Mouse (Mus musculus) limb, embryonic 14.5 days (tissue): ENCODE measurements around the gene Dhrs3. TPM values are rescaled to one million over a fixed set of nuclear protein-coding genes. Genes with fewer than 3 reads are reported as not detected.
A peak's percentile ranks its signal among the peaks of the same experiment; 100 is the strongest.

ENCODE experiments used
- ATAC-seq: fragments of 200-750 bp; cut with Nextera tagmentation; 2 replicates; pipeline ENCODE4 v1.8.0; 2017; ENCODE audit warnings: low read depth, moderate number of reproducible peaks, moderate TSS enrichment; ENCODE audit not compliant: low FRiP score
- DNase-seq: peaks from one replicate; pipeline ENCODE4 v3.0.0-alpha.2; 2015; ENCODE audit warnings: low spot score
- H3K27ac ChIP-seq: fragments of 300-500 bp; sonication (generic); replicated peaks from 2 replicates; pipeline ENCODE4 v1.5.1; 2014; ENCODE audit warnings: low read depth, mild to moderate bottlenecking, low read length, moderate library complexity, mixed read lengths
- H3K27me3 ChIP-seq: fragments of 300-500 bp; sonication (generic); 2 replicates; pipeline ENCODE4 v1.6.1; 2014; ENCODE audit warnings: low read length, mixed read lengths; ENCODE audit not compliant: control insufficient read depth, insufficient read depth
- H3K36me3 ChIP-seq: fragments of 300-500 bp; sonication (generic); 2 replicates; pipeline ENCODE4 v1.6.1; 2014; ENCODE audit warnings: mild to moderate bottlenecking, low read length, moderate library complexity, mixed read lengths; ENCODE audit not compliant: control insufficient read depth, insufficient read depth
- H3K4me1 ChIP-seq: fragments of 300-500 bp; sonication (generic); 2 replicates; pipeline ENCODE4 v1.6.1; 2014; ENCODE audit warnings: antibody characterized with exemption, low read length, mixed read lengths; ENCODE audit not compliant: control insufficient read depth, insufficient read depth
- H3K4me2 ChIP-seq: fragments of 300-500 bp; sonication (generic); replicated peaks from 2 replicates; pipeline ENCODE4 v1.6.1; 2014; ENCODE audit warnings: low read depth, mild to moderate bottlenecking, low read length, moderate library complexity; ENCODE audit not compliant: severe bottlenecking
- H3K4me3 ChIP-seq: fragments of 300-500 bp; sonication (generic); replicated peaks from 2 replicates; pipeline ENCODE4 v1.5.1; 2014; ENCODE audit warnings: low read length
- H3K9ac ChIP-seq: fragments of 300-500 bp; sonication (generic); 2 replicates; pipeline ENCODE4 v1.6.1; 2014; ENCODE audit warnings: mild to moderate bottlenecking, low read depth, low read length, moderate library complexity; ENCODE audit not compliant: severe bottlenecking
- H3K9me3 ChIP-seq: fragments of 300-500 bp; sonication (generic); 2 replicates; pipeline ENCODE4 v1.6.1; 2016; ENCODE audit warnings: low read length; ENCODE audit not compliant: control insufficient read depth
- POLR2A ChIP-seq: fragments of 200-500 bp; IDR thresholded peaks from 2 replicates; pipeline ENCODE4 v1.8.0; 2012; ENCODE audit warnings: inconsistent platforms, mild to moderate bottlenecking, moderate library complexity, borderline replicate concordance; ENCODE audit not compliant: insufficient read depth, insufficient read length; ENCODE audit errors: extremely low read depth
- WGBS: fragments of 180-500 bp; shearing (Covaris S2); extraction: QIAGEN DNeasy Blood & Tissue Kit; methylation state at CpG from one replicate; pipeline ENCODE4 v1.1.7; 2014; 5-methylcytosine and 5-hydroxymethylcytosine counted together
- polyA plus RNA-seq, 2 experiments: library from polyadenylated mRNA; depleted of rRNA in 1 of 2; stranded (reverse) in 1 of 2; unstranded in 1 of 2; fragments of >200 nt; fragmentation: Nextera tagmentation in 1 of 2; extraction: Ambion mirVana in 1 of 2; gene quantifications; 2 replicates each; pipeline versions ENCODE4 v1.2.1 to v1.2.3; 2012 to 2014

The Dhrs3 gene
- polyA plus RNA-seq, 2 experiments, result 69.7 to 121 TPM

DNA sequence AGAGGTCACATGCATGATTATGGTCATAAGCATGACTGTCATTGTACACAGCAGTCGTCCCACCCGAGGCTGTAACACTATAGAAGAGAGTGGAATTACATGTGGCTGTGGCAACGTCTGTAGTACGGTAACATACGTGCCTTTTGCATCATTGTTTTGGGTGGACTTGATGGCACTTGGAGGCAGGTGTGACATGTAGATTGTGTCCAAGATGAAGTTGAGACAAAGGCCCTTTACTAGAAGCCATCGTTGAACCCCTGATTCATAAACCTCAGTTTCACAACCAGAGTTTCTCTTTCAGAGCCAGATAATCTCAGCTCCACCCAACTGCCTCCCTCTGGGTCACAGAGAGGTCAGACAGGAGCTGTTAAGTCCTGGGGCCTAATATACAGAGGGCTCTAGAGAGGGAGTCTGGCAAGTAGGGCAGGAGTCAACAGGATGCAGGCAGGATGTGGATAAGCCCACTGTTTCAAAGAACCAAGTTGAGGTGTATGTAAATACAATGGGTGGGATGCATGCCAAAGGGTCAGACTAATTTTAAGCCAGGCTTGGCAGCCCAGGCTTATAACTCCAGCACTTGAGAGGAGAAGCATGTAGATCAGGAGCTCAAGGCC is 5.5 kb downstream of the Dhrs3 start:
- Histone ChIP-seq H3K4me2 (no peak overlapping the region), H3K27me3 (no peaks in the 10 kb centered on the region), H3K36me3 (peaks cover 28% of the 10 kb centered on the region), H3K27ac (no peak overlapping the region), H3K9me3 (no peaks in the 10 kb centered on the region), H3K4me3 (no peak overlapping the region), H3K9ac (no peak overlapping the region), H3K4me1 (peaks cover 25% of the 10 kb centered on the region)
- DNase-seq (peak; percentile 54), ATAC-seq (no peak)
- WGBS, result 66% methylated on average over 6 of the region's 6 CpGs
- TF ChIP-seq POLR2A, result no peak

DNA sequence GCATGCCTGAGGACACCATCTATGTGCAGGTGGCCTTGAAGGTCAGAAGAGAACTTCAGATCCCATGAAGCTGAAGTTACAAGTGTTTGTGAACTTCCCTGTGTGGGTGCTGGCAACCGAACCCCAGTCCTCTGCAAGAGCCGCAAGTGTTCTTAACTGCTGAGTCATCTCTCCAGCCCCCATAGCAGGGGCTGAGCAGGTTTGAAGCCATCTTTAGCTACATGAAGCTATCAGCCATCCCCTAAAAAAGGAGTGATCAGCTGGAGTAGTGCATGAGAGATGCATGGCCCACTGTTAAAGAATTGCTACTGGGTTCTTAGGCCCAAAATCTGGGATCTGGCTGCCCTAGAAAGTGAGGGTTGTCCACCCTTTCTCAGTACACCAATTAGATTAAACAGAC is 6.1 kb downstream of the Dhrs3 start:
- H3K36me3 ChIP-seq, result peaks cover 34% of the 10 kb centered on the region
- no peak for TF ChIP-seq POLR2A

DNA sequence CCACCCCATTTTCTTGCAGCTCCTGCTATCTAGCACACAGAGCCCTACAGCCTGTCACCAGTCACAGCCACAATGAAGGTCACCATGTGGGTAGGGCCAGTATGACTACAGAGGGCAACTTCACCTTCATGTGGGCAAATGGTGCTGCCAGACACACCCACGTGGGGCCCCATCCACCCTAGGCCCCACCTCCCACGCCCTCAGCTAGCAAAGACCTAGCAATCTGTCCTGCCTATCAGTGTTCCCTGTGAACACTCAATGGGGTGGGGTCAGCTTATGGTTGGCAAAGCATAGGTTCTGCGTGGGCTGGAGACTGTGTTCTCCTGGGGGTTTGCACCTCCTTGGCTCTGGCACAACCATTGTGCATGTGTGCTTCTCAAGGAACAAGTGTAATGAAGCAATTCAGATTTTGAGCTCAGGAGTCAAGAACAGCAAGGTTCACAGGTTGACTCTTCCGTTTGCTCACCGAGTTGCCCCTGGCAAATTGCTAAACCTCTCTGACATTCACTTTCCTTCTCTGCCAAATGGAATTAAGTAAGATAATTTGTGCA is 9.0 kb downstream of the Dhrs3 start:
- H3K4me1 ChIP-seq, result peaks cover 16% of the 10 kb centered on the region
- no peak overlapping the region for H3K27ac ChIP-seq
- no peak overlapping the region for H3K4me2 ChIP-seq
- H3K9me3 ChIP-seq, result no peaks in the 10 kb centered on the region
- H3K4me3 ChIP-seq, result no peak overlapping the region
- TF ChIP-seq POLR2A, result no peak
- peaks cover 41% of the 10 kb centered on the region for H3K36me3 ChIP-seq
- no peak for ATAC-seq
- 78% methylated on average over 5 of the region's 5 CpGs for whole genome bisulfite sequencing
- H3K9ac ChIP-seq, result no peak overlapping the region
- no peaks in the 10 kb centered on the region for H3K27me3 ChIP-seq
- no peak for DNase-seq

More for the DNA sequence above, 6.1 kb downstream of the Dhrs3 start:
- ATAC-seq (no peak), DNase-seq (no peak)
- H3K27ac ChIP-seq, result no peak overlapping the region
- H3K9me3 ChIP-seq, result no peaks in the 10 kb centered on the region
- 94% methylated on average over 2 of the region's 2 CpGs for WGBS
- H3K27me3 ChIP-seq, result no peaks in the 10 kb centered on the region
- H3K9ac ChIP-seq, result no peak overlapping the region
- peaks cover 25% of the 10 kb centered on the region for H3K4me1 ChIP-seq
- no peak overlapping the region for H3K4me3 ChIP-seq
- H3K4me2 ChIP-seq, result no peak overlapping the region

DNA sequence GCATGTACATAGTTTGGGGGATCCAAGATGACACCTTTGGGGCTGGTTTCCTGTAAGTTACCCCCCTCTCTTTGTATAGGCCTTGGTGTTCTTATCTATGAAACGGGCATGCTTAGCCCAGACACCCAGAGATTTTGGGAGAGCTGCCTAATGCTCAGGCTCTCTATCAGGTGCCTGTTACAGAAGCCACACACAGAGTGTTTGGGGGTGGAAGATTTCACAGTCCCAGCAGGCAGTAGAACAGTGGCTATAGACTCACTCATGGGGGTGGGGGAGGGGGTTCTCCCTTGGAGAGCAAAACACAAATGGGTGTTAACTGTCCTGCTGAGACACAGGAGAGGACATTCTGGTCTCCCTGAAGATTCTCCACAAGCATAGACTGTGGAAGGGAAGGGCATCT is 10.5 kb downstream of the Dhrs3 start:
- Histone ChIP-seq H3K9me3 (no peaks in the 10 kb centered on the region), H3K36me3 (peaks cover 44% of the 10 kb centered on the region), H3K27me3 (no peaks in the 10 kb centered on the region), H3K4me1 (peaks cover 7% of the 10 kb centered on the region; the same call in 1 of the 2 replicates), H3K4me3 (no peak overlapping the region), H3K27ac (no peak overlapping the region), H3K4me2 (no peak overlapping the region), H3K9ac (no peak overlapping the region)
- no peak for TF ChIP-seq POLR2A
- ATAC-seq, result no peak
- no peak for DNase-seq
- 91% methylated on average over 1 of the region's 1 CpGs for WGBS

DNA sequence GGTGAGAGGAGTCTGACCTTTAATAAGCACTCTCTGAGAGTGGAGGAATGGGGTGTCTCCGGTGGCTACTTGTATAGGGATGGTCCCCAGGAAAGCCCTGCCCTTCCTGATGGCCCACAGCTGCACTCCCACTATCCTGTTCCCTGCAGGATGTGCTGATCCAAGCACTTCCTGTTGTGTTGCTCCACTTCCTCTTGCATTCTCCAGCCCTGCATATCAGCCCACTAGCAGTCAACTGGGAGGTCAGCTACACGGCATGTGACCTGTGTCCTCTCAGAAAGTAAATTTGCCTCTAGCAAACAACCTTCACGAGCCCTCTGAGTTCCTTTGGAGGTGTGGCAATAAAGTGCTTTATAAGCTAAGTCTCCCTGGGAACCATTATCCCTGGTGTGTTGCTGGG is 11.3 kb downstream of the Dhrs3 start:
- Histone ChIP-seq H3K36me3 (peaks cover 46% of the 10 kb centered on the region), H3K27ac (no peak overlapping the region), H3K4me2 (no peak overlapping the region), H3K4me1 (peaks cover 7% of the 10 kb centered on the region; the same call in 1 of the 2 replicates), H3K27me3 (no peaks in the 10 kb centered on the region), H3K9me3 (no peaks in the 10 kb centered on the region), H3K4me3 (no peak overlapping the region), H3K9ac (no peak overlapping the region)
- ATAC-seq, result no peak
- WGBS, result 48% methylated on average over 3 of the region's 3 CpGs
- DNase-seq, result no peak
- TF ChIP-seq POLR2A, result no peak
